Mouse (Mus musculus) embryonic facial prominence, embryonic 13.5 days (tissue): ENCODE results near the gene Snrnp35. TPM values are rescaled to one million over a fixed set of nuclear protein-coding genes. Genes with fewer than 3 reads are reported as not detected.

Source experiments
- ATAC-seq: fragments of 200-750 bp; cut with Nextera tagmentation; 2 replicates; pipeline ENCODE4 v1.8.0; 2017; ENCODE audit warnings: low read depth; ENCODE audit not compliant: insufficient number of reproducible peaks, insufficient read depth, low FRiP score, low TSS enrichment
- H3K27ac ChIP-seq: fragments of 300-500 bp; sonication (generic); 2 replicates; pipeline ENCODE4 v1.5.1; 2015; ENCODE audit warnings: moderate library complexity, mild to moderate bottlenecking, inconsistent platforms
- H3K27me3 ChIP-seq: fragments of 300-500 bp; sonication (generic); 2 replicates; pipeline ENCODE4 v1.6.1; 2015; ENCODE audit warnings: mild to moderate bottlenecking, inconsistent platforms
- H3K36me3 ChIP-seq: fragments of 300-500 bp; sonication (generic); 2 replicates; pipeline ENCODE4 v1.6.1; 2015; ENCODE audit warnings: mild to moderate bottlenecking, inconsistent platforms
- H3K4me1 ChIP-seq: fragments of 300-500 bp; sonication (generic); 2 replicates; pipeline ENCODE4 v1.6.1; 2015; ENCODE audit warnings: inconsistent platforms
- H3K4me2 ChIP-seq: fragments of 300-500 bp; sonication (generic); 2 replicates; pipeline ENCODE4 v1.6.1; 2015; ENCODE audit warnings: moderate library complexity, mild to moderate bottlenecking, inconsistent platforms
- H3K4me3 ChIP-seq: fragments of 300-500 bp; sonication (generic); 2 replicates; pipeline ENCODE4 v1.5.1; 2015; ENCODE audit warnings: mild to moderate bottlenecking, inconsistent platforms
- H3K9ac ChIP-seq: fragments of 300-500 bp; sonication (generic); 2 replicates; pipeline ENCODE4 v1.6.1; 2015; ENCODE audit warnings: mild to moderate bottlenecking, inconsistent platforms
- H3K9me3 ChIP-seq: fragments of 300-500 bp; sonication (generic); 2 replicates; pipeline ENCODE4 v1.6.1; 2016; ENCODE audit warnings: inconsistent platforms
- WGBS: fragments of 180-500 bp; shearing (Covaris S2); methylation state at CpG from one replicate; pipeline ENCODE4 v1.1.7; 2015; ENCODE audit warnings: mixed read lengths; 5-methylcytosine and 5-hydroxymethylcytosine counted together
- polyA plus RNA-seq: library from polyadenylated mRNA; unstranded; fragments of >200 nt; fragmentation: Nextera tagmentation; extraction: Ambion mirVana; gene quantifications from 2 replicates; pipeline ENCODE4 v1.2.1, GENCODE M21; 2015

Gene Snrnp35
- polyA plus RNA-seq, result 25.9 and 28.3 TPM in 2 replicates

DNA sequence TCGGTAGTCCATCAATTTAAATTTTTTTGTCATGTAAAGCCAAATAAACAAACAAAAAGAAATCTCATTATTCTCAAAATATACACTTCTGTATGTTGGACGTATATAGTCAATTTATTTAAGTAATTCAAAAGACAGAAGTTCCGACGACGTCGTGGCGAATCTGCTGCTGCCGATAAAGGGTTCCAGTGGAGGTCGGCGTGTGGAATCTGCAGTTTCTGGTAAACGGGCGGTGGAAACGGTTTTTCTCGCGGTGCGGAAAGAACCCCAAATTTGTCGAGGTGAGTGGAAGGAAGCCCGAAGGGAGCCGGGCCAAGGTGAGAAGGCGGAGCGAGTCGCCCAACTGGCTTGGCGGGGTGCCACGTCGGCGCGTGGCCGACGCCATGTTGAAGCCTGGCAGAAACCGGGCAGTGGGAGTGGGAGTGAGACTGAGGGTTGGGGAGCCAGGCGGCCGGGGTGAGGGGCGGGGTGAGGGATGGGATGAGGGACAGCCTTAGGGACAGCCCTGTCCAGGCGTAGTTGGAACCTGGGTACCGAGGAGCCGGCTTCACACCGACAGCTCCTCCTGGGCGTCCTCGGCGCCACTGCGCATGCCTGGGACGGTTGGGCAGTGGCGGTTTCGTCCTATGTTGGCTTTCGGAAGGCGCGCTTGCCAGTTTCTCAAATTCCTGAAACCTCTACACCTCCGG is at the start of gene Snrnp35:
Gene Snrnp35 (plus strand): TSS at position 169 of the 689 bp plus-strand sequence.
- Histone ChIP-seq H3K9ac (peak within 1 kb of the TSS; percentile 86), H3K9me3 (no peaks in the 10 kb centered on the region), H3K27ac (peak within 1 kb of the TSS; percentile 100), H3K4me3 (peak within 1 kb of the TSS; percentile 65), H3K27me3 (no peaks in the 10 kb centered on the region), H3K36me3 (peaks cover 3% of the 10 kb centered on the region; the same call in 1 of the 2 replicates), H3K4me2 (peak within 1 kb of the TSS; percentile 71), H3K4me1 (peaks cover 12% of the 10 kb centered on the region)
- under 1% methylated on average over 48 of the region's 48 CpGs for WGBS
- ATAC-seq, result peak; percentile 87

DNA sequence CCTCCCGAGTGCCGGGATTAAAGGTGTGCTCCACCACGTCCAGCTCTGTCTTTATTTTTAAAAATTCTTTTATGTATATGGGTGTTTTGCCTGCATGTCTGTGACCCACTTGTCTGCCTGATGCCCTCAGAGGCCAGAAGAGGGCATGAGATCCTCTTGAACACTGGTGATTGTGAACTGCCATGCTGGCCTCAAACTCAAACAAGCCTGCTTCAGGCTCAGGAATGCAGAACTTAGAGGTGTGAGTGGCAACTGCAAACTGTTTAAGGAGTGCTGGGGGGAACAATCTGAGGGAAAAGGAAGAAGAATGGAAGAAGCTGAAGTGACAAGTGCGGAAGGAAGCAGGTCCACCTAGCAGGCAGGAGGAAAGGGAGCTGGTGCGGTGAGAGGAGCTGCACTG is 44.7 kb upstream of the Snrnp35 start:
- H3K4me1 ChIP-seq, result peaks cover 16% of the 10 kb centered on the region
- ATAC-seq, result no peak
- no peaks in the 10 kb centered on the region for H3K27me3 ChIP-seq
- no peak overlapping the region for H3K9ac ChIP-seq
- H3K4me3 ChIP-seq, result no peak overlapping the region
- WGBS, result 87% methylated on average over 5 of the region's 5 CpGs
- no peaks in the 10 kb centered on the region for H3K36me3 ChIP-seq
- no peak overlapping the region for H3K4me2 ChIP-seq
- H3K9me3 ChIP-seq, result no peaks in the 10 kb centered on the region
- H3K27ac ChIP-seq, result no peak overlapping the region

DNA sequence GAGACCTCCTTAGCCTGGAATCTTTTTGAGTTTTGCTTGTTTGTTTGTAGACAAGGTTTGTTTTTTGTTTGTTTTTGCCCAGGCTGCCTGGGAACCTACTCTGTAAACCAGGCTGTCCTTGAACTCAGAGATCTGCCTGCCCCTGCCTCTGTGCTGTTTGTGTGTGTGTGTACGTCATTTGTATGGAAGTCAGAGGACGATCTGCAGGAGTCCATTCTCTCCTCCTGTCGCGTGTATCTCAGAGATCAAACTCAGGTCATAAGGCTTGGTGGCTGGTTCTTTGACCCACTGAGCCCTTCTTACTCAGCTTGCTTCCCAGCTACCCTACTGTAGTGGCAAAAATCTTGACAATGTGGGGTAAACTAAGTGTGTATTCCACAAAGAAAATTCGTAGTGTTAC is 44.2 kb upstream of the Snrnp35 start:
- Histone ChIP-seq H3K4me1 (peaks cover 16% of the 10 kb centered on the region), H3K36me3 (no peaks in the 10 kb centered on the region), H3K4me2 (peak overlapping the region; percentile 97), H3K4me3 (peak overlapping the region; percentile 84; the same call in 1 of the 2 replicates), H3K9ac (peak overlapping the region; percentile 16; the same call in 1 of the 2 replicates), H3K9me3 (no peaks in the 10 kb centered on the region), H3K27ac (peak overlapping the region; percentile 48), H3K27me3 (no peaks in the 10 kb centered on the region)
- no peak for ATAC-seq
- WGBS, result 66% methylated on average over 5 of the region's 5 CpGs

DNA sequence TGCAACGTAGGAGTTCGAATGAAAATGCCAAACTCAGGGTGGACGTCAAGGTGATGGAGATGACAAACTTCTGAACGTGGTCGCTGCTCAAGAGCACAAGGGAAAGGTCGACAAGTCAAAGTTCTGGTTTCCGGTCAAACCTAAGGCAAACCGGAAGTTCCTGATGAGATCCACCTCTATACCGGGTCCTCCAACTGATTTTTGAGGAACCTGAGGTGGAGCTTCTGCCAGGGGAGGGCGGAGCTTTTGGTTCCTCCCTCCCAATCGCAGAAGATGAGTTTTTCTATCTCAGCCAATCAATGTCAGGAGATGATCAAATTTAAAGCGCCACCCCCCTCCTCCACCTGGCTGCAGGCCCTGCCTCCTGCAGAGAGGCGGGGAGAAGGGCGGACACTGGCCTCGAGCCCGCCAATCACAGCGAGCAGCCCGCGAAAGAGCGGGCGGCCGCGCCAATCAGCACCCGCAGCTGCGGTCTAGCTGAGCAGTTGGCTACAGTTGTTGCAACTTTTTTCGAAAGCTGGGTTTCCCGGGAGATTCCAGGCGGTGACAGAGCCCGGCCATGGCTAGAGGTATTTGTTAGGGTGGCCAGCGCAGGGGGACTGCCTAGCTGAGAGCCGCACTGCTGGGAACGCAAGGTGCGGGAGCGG is 43.4 kb upstream of the Snrnp35 start, which contains the start of gene Kmt5a:
Gene Kmt5a (plus strand): TSS at position 484 of the 647 bp plus-strand sequence.
- ATAC-seq, result peak; percentile 97
- peak within 1 kb of the TSS; percentile 79 for H3K9ac ChIP-seq
- H3K4me1 ChIP-seq, result peaks cover 18% of the 10 kb centered on the region
- H3K4me2 ChIP-seq, result peak within 1 kb of the TSS; percentile 97
- H3K4me3 ChIP-seq, result peak within 1 kb of the TSS; percentile 84
- 1% methylated on average over 34 of the region's 34 CpGs for WGBS
- H3K27me3 ChIP-seq, result no peaks in the 10 kb centered on the region
- no peaks in the 10 kb centered on the region for H3K36me3 ChIP-seq
- H3K9me3 ChIP-seq, result no peaks in the 10 kb centered on the region
- peak within 1 kb of the TSS; percentile 91 for H3K27ac ChIP-seq

DNA sequence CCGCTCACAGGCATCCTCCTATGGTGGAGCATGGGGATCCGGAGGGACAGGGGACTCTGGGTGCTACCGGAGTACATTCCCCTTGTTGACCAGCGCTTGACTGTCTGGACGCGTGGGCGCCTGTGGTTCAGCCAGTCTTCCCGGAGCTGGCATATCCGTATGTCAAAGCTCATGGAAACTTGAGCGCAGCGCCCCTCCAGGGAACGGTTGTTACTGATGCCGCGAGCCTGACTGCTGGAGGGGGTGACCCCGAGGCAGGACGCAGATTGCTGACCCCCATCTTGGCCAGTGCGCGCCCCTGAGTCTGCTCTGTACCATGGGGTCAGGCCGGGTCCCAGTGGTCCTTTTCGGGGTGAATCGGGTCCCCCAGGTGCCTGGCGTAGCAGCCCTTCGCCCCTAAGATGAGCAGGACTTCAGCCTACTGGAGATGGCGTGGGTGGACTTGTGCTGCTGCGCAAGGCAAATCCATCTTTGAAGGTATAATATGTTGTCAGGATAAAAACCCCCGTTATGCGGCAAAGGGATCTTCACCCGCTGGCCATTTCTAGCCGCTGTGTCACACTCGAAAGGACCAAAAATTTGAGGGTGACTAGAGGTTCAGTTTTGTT is 42.7 kb upstream of the Snrnp35 start:
- Histone ChIP-seq H3K27me3 (no peaks in the 10 kb centered on the region), H3K27ac (peak overlapping the region; percentile 91), H3K4me1 (peaks cover 22% of the 10 kb centered on the region), H3K36me3 (no peaks in the 10 kb centered on the region), H3K9ac (peak overlapping the region; percentile 79), H3K9me3 (no peaks in the 10 kb centered on the region), H3K4me2 (peak overlapping the region; percentile 97), H3K4me3 (peak overlapping the region; percentile 84)
- under 1% methylated on average over 30 of the region's 30 CpGs for WGBS
- no peak; the same call in 1 of the 2 replicates for ATAC-seq

DNA sequence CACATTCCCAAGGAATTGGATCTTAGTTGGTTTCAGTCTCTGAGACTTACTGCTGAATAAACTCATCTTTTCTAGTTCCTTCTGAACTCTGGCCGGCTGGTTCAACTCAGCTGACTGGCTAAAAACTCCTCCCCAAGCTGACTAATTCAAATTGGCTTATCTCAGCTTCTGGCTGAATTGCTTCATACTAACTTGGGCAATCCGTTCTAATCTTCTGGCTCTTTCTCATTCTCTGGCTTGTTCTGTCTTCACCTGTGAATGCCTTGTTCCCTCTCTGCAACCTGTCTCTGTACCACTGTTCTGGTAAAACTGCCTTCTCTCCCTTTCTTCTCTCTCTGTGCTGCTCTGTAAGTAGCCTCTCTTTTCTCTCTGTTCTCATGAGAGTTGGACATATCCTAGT is 40.3 kb upstream of the Snrnp35 start:
- no peak for ATAC-seq
- H3K27ac ChIP-seq, result no peak overlapping the region
- 86% methylated on average over 2 of the region's 2 CpGs for WGBS
- H3K9ac ChIP-seq, result no peak overlapping the region
- H3K4me3 ChIP-seq, result no peak overlapping the region
- peaks cover 35% of the 10 kb centered on the region for H3K4me1 ChIP-seq
- no peak overlapping the region for H3K4me2 ChIP-seq
- H3K36me3 ChIP-seq, result peaks cover 7% of the 10 kb centered on the region
- no peaks in the 10 kb centered on the region for H3K27me3 ChIP-seq
- no peaks in the 10 kb centered on the region for H3K9me3 ChIP-seq

DNA sequence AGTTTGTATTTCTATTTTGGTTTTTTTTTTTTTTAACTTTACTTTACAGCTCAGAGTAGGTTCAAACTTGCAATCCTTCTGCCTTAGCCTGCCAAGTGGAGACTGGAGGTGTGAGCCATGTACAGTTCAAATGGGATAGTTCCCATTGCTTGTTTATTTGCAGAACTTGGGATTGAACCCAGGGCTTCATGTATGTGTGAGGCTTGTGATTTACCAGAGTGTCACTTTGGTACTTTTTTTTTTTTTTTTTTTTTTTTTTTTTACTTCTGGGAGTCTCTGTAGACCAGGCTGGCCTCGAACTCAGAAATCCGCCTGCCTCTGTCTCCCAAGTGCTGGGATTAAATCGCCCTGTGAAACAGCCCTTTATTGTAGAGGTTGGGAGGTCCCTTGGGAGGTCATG is 38.7 kb upstream of the Snrnp35 start:
- Histone ChIP-seq H3K36me3 (peaks cover 21% of the 10 kb centered on the region), H3K9ac (no peak overlapping the region), H3K4me2 (peak overlapping the region; percentile 86), H3K9me3 (no peaks in the 10 kb centered on the region), H3K27me3 (no peaks in the 10 kb centered on the region), H3K4me3 (peak overlapping the region; percentile 87; the same call in 1 of the 2 replicates), H3K27ac (no peak overlapping the region), H3K4me1 (peaks cover 40% of the 10 kb centered on the region)
- no peak for ATAC-seq
- 72% methylated on average over 3 of the region's 3 CpGs for WGBS

DNA sequence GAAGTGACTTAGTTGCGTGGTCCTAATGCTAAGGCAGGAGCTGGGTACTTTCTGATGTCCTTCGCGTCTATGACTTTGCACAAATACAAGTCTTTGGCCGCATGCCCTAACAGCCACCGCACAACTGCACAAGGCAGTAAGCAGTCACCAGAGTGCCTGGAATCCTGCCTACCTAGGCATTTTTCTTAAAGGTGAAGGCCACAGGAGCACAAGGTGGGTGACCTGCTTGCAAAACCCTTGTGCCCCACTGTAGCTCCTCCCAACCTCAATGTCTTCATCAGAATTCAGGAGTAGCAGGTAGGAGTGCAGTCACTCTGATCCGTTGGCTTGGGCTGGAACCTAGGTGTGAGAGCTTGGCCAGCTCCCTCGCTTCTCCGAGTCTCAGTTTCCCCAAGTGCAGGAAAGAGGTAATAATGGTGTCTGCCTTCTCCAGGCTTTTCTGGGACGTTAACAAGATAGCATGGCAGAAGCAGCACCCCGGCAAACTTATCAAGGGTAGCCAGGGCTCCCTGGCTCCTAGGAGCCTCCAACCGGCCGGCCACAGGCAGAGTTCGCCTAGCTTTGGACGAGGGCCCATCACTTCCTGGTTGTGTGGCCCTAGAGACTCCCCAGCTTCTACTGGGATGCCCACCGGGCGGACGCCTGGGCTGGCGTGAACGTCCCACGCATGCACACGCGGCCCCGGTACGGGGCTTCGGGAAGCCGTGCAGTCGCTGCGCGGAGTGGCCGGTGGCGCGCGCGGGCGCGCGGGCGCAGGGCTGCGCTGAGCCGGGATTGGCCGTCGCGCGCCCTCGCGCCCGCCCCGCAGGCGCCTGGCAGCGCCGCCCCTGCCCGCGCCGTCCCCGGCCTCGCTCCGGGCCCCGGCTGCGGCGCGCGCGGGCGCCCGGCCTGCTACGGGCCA is 38.0 kb upstream of the Snrnp35 start:
- Histone ChIP-seq H3K27ac (peak overlapping the region; percentile 90), H3K9ac (peak overlapping the region; percentile 92), H3K4me1 (peaks cover 46% of the 10 kb centered on the region), H3K4me3 (peak overlapping the region; percentile 87), H3K27me3 (no peaks in the 10 kb centered on the region), H3K36me3 (peaks cover 27% of the 10 kb centered on the region), H3K9me3 (no peaks in the 10 kb centered on the region), H3K4me2 (peak overlapping the region; percentile 86)
- peak; percentile 84 for ATAC-seq
- WGBS, result 5% methylated on average over 59 of the region's 66 CpGs

DNA sequence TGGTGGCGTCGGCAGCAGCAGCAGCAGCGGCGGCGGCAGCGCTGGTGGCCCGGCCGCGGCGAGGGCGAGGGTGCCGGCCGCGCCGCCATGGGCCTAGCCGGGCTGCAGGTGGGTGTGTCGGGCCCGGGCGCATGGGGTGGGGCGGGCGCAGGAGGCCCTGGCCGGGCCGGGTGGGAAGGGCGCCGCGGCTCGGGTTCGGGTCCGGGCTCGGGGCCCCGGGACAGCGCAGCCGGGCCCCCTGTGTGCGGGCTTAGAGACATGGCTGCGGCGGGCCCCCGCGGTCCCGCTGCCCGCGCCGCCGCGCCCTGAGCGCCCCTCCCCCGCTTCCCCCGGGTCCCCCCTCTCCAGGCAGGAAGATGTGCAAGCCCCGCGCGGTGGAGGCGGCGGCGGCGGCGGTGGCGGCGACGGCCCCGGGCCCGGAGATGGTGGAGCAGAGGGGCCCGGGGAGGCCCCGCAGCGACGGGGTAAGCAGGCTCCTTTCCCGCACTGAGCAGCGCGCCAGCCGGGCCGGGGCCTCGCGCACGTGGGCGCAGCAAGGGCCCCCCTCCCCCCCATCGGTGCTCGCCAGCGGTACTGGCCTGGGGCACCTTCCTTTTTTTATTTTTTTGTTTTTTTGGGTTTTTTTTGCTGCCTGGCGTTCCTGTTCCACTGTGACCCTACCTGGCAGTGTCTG is 37.2 kb upstream of the Snrnp35 start:
- H3K4me3 ChIP-seq, result peak overlapping the region; percentile 87
- peak; percentile 73; the same call in 1 of the 2 replicates for ATAC-seq
- WGBS, result under 1% methylated on average over 33 of the region's 77 CpGs
- peak overlapping the region; percentile 92 for H3K9ac ChIP-seq
- peak overlapping the region; percentile 86 for H3K4me2 ChIP-seq
- H3K9me3 ChIP-seq, result no peaks in the 10 kb centered on the region
- H3K27ac ChIP-seq, result peak overlapping the region; percentile 90
- H3K36me3 ChIP-seq, result peaks cover 35% of the 10 kb centered on the region
- H3K4me1 ChIP-seq, result peaks cover 45% of the 10 kb centered on the region
- H3K27me3 ChIP-seq, result no peaks in the 10 kb centered on the region

DNA sequence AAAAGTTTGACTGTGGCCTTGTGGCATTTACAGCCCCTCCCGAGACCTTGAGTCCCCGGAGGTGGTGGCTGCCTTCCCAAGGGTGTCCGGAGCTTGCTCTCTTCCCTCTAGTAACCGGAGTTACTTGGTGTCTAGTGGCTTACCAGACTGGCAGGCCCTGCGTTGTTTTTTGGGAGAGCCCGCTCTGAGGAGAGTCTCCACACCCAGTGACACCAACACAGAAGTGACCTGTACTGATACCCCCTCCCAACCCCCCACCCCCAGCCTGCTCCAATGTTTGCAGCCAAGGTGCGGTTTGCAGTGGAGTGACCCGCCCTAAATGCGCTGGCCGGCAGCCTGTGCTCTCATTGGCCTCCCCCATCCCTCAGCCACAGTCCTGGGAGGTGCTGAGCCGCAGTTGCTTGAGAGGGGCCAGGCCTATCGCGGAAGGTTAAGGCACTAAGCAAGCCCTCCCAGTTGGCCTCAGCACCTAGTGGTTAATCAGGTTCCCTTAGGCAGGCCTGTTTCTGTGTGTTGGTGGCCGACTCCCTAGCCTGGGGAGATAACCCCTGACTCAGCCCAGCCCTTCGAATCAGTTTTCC is 36.5 kb upstream of the Snrnp35 start:
- ATAC-seq, result 0 out of 2 replicates have a peak, but pooled peaks have one; percentile 7
- Histone ChIP-seq H3K9ac (peak overlapping the region; percentile 92), H3K36me3 (peaks cover 42% of the 10 kb centered on the region), H3K4me3 (peak overlapping the region; percentile 87), H3K4me1 (peaks cover 43% of the 10 kb centered on the region), H3K27me3 (no peaks in the 10 kb centered on the region), H3K9me3 (no peaks in the 10 kb centered on the region), H3K27ac (peak overlapping the region; percentile 90), H3K4me2 (peak overlapping the region; percentile 86)
- WGBS, result 3% methylated on average over 15 of the region's 15 CpGs
